Mouse (Mus musculus) CH12.LX (cell line): Measurements from ENCODE around the gene Tnfsf13. TPM values are rescaled to one million over a fixed set of nuclear protein-coding genes. Genes with fewer than 3 reads are reported as not detected.

ENCODE experiments used
- DNase-seq: peaks from one replicate; pipeline ENCODE4 v3.0.0-alpha.2; 2013; ENCODE audit errors: extremely low read depth
- H3K27ac ChIP-seq: 2 replicates; pipeline ENCODE4 v1.5.1; 2012; ENCODE audit warnings: low read depth, mild to moderate bottlenecking, control low read depth, moderate library complexity; ENCODE audit not compliant: insufficient read depth
- H3K27me3 ChIP-seq: replicated peaks from 2 replicates; pipeline ENCODE3; 2012; ENCODE audit warnings: inconsistent platforms
- H3K36me3 ChIP-seq, 2 experiments: replicated peaks in 1 of 2; 2 replicates each; pipeline versions ENCODE3 to v1.6.1; 2012; ENCODE audit warnings: inconsistent platforms in 1 of 2, low read length in 1 of 2, mild to moderate bottlenecking in 1 of 2, mixed read lengths in 1 of 2, moderate library complexity in 1 of 2; ENCODE audit not compliant: control insufficient read depth in 1 of 2, insufficient read depth in 1 of 2
- H3K4me1 ChIP-seq, 2 experiments: 2 replicates each; pipeline ENCODE4 v1.6.1; 2012; ENCODE audit warnings: inconsistent platforms in 1 of 2, moderate library complexity in 1 of 2; ENCODE audit not compliant: insufficient read depth in 2 of 2, control insufficient read depth in 1 of 2
- H3K4me2 ChIP-seq: 2 replicates; pipeline ENCODE4 v1.6.1; 2012; ENCODE audit warnings: low read depth, mild to moderate bottlenecking, control low read depth; ENCODE audit not compliant: poor library complexity, insufficient read depth, severe bottlenecking
- H3K4me3 ChIP-seq, 3 experiments: fragments of 150-350 bp in 1 of 3; sonication (generic) in 1 of 3; replicated peaks in 1 of 3; 2 replicates each; pipeline versions ENCODE3 to v1.5.1; 2011 to 2012; ENCODE audit warnings: low read depth in 2 of 3, low read length in 2 of 3, mild to moderate bottlenecking in 2 of 3, moderate library complexity in 2 of 3, control low read depth in 1 of 3, improper control_type of control experiment in 1 of 3, inconsistent platforms in 1 of 3, mixed read lengths in 1 of 3; ENCODE audit not compliant: poor library complexity in 1 of 3
- H3K79me2 ChIP-seq: replicated peaks from 2 replicates; pipeline ENCODE4 v1.6.1; 2012; ENCODE audit warnings: mild to moderate bottlenecking, moderate library complexity; ENCODE audit not compliant: control insufficient read depth, poor library complexity, insufficient read depth, severe bottlenecking; ENCODE audit errors: extremely low read depth
- H3K9ac ChIP-seq: 2 replicates; pipeline ENCODE4 v1.6.1; 2012; ENCODE audit warnings: low read depth, mild to moderate bottlenecking, control low read depth, moderate library complexity; ENCODE audit not compliant: insufficient read depth
- H3K9me3 ChIP-seq: replicated peaks from 2 replicates; pipeline ENCODE3; 2012; ENCODE audit warnings: low read length, inconsistent platforms, mixed read lengths
- BHLHE40 ChIP-seq: IDR thresholded peaks from 2 replicates; pipeline ENCODE4 v1.6.1; 2011; ENCODE audit warnings: mild to moderate bottlenecking, low read depth, low read length, improper control_type of control experiment
- CHD1 ChIP-seq: IDR thresholded peaks from 2 replicates; pipeline ENCODE4 v1.6.1; 2012; ENCODE audit warnings: low read depth, low read length, improper control_type of control experiment, inconsistent platforms
- CHD2 ChIP-seq: IDR thresholded peaks from 2 replicates; pipeline ENCODE4 v1.6.1; 2011; ENCODE audit warnings: low read length, improper control_type of control experiment
- E2F4 ChIP-seq: IDR thresholded peaks from 2 replicates; pipeline ENCODE4 v1.6.1; 2011; ENCODE audit warnings: low read depth, low read length, improper control_type of control experiment; ENCODE audit not compliant: insufficient replicate concordance
- EP300 ChIP-seq: IDR thresholded peaks from 2 replicates; pipeline ENCODE4 v1.6.1; 2011; ENCODE audit warnings: low read length, improper control_type of control experiment
- ETS1 ChIP-seq: conservative IDR thresholded peaks from 2 replicates; pipeline ENCODE4 v1.6.1; 2012; ENCODE audit warnings: low read depth, mild to moderate bottlenecking, inconsistent platforms, low read length, improper control_type of control experiment, moderate library complexity
- GABPA ChIP-seq: IDR thresholded peaks from 2 replicates; pipeline ENCODE4 v1.6.1; 2012; ENCODE audit warnings: low read depth, low read length, improper control_type of control experiment, inconsistent platforms; ENCODE audit not compliant: insufficient replicate concordance
- JUND ChIP-seq: conservative IDR thresholded peaks from 2 replicates; pipeline ENCODE4 v1.6.1; 2011; ENCODE audit warnings: low read depth, low read length, improper control_type of control experiment
- MXI1 ChIP-seq: IDR thresholded peaks from 2 replicates; pipeline ENCODE4 v1.6.1; 2011; ENCODE audit warnings: mild to moderate bottlenecking, low read depth, low read length, improper control_type of control experiment
- NELFE ChIP-seq: IDR thresholded peaks from 2 replicates; pipeline ENCODE4 v1.6.1; 2011; ENCODE audit warnings: low read depth, low read length, improper control_type of control experiment
- POLR2AphosphoS2 ChIP-seq: IDR thresholded peaks from 2 replicates; pipeline ENCODE4 v1.6.1; 2011; ENCODE audit warnings: low read depth, low read length, improper control_type of control experiment
- RAD21 ChIP-seq: IDR thresholded peaks from 2 replicates; pipeline ENCODE4 v1.6.1; 2011; ENCODE audit warnings: low read depth, mild to moderate bottlenecking, low read length, improper control_type of control experiment, moderate library complexity
- RCOR1 ChIP-seq: conservative IDR thresholded peaks from 2 replicates; pipeline ENCODE4 v1.6.1; 2012; ENCODE audit warnings: low read depth, mild to moderate bottlenecking, inconsistent platforms, low read length, improper control_type of control experiment
- SIN3A ChIP-seq: IDR thresholded peaks from 2 replicates; pipeline ENCODE4 v1.6.1; 2012; ENCODE audit warnings: low read length, improper control_type of control experiment, inconsistent platforms
- SMC3 ChIP-seq: IDR thresholded peaks from 2 replicates; pipeline ENCODE4 v1.6.1; 2011; ENCODE audit warnings: low read depth, low read length, improper control_type of control experiment
- TCF12 ChIP-seq: IDR thresholded peaks from 2 replicates; pipeline ENCODE4 v1.6.1; 2014; ENCODE audit warnings: low read depth, mild to moderate bottlenecking, inconsistent platforms, low read length, improper control_type of control experiment
- ZMIZ1 ChIP-seq: IDR thresholded peaks from 2 replicates; pipeline ENCODE4 v1.6.1; 2012; ENCODE audit warnings: low read depth, mild to moderate bottlenecking, inconsistent platforms, low read length, improper control_type of control experiment
- dilution Hi-C: fragments of 300-500 bp; cut with MboI; formaldehyde crosslinking; loops from 2 replicates; pipeline ENCODE4 v1.14.3; 2020; ENCODE audit warnings: low sequenced_read_pairs; ENCODE audit not compliant: extremely low pct_unique_long_range_greater_than_20kb, extremely low pct_ligation_motif_present
- in situ Hi-C: fragments of 300-500 bp; cut with MboI; formaldehyde crosslinking; loops from 3 replicates; pipeline ENCODE4 v1.14.3; 2019; ENCODE audit warnings: low sequenced_read_pairs, low pct_ligation_motif_present, low pct_unique_long_range_greater_than_20kb, mixed read lengths
- polyA plus RNA-seq: library from polyadenylated mRNA; unstranded; fragments of >175 nt; gene quantifications from 2 replicates; pipeline ENCODE4 v1.2.1, GENCODE M21; 2012; ENCODE audit warnings: low read depth; ENCODE audit not compliant: insufficient read length
- total RNA-seq, 2 experiments: library from RNA; depleted of rRNA; stranded (reverse); fragments of 300-350 nt in 1 of 2; fragments of >200 nt in 1 of 2; gene quantifications; 2 replicates each; pipeline ENCODE4 v1.2.3; 2012 to 2014

Gene Tnfsf13
- total and polyA plus RNA-seq, 3 experiments: 0.21 to 0.63 (median 0.35) TPM

DNA sequence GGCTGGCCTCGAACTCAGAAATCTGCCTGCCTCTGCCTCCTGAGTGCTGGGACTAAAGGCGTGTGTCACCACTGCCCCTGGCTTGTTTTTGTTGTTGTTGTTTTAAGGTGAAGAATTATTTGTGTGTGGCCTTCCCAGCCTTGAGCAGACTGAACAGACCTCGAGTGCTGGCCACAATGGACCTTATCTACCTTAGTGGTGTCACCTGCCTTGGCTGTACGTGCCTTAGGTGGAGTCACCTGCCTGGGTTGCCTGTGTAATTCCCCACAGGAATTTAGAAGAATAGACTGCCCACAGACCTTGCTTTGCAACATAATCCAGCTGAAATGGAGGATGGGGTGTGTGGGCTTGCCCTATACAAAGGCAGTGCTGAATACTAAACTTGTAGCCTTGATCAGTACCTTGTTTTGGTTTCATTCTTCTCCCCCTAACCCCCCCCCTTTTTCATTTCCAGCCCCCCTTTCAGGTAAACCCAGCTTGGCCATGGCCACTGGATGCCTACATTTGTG, 22.3 kb upstream of the Tnfsf13 start:
- Histone ChIP-seq H3K4me1 (peaks cover 0 to 12% of the 10 kb centered on the region in 2 experiments; a peak in 1 of 4 replicates), H3K27ac (no peak overlapping the region), H3K27me3 (peaks cover 1% of the 10 kb centered on the region)
- dilution Hi-C loops: no loop called here
- TF ChIP-seq JUND (no peak), ZMIZ1 (no peak), E2F4 (no peak), RCOR1 (no peak), SIN3A (no peak), MXI1 (no peak), BHLHE40 (no peak), NELFE (no peak), EP300 (no peak), SMC3 (no peak), CHD2 (no peak), TCF12 (no peak), RAD21 (no peak), CHD1 (no peak), POLR2AphosphoS2 (no peak), ETS1 (no peak)
- TF ChIP-seq, all 38 proteins: peak for 0
- H3K9ac ChIP-seq: no peak overlapping the region
- H3K4me3 ChIP-seq: no peak overlapping the region
- H3K79me2 ChIP-seq: no peaks in the 10 kb centered on the region
- DNase-seq: no peak
- H3K4me2 ChIP-seq: no peak overlapping the region
- H3K9me3 ChIP-seq: no peaks in the 10 kb centered on the region
- in situ Hi-C loops: no loop called here
- no peaks in the 10 kb centered on the region for H3K36me3 ChIP-seq

DNA sequence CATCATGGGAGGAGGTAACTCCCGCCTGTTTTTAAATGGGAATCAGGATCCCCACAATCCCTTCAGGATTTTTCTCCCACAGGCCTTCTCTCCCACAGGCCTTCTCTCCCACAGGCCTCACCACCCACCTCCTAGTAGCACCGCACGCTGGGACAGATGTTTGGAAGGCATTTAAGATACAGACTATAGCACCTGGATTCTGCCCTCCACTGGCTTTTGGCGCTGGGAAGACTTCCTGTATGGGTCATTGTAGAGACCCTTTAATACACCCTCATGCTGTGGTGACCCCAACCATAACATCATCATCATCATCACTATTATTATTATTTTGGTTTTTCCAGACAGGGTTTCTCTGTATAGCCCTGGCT, 21.9 kb upstream of the Tnfsf13 start:
- in situ Hi-C loops (no loop called here), dilution Hi-C loops (no loop called here)
- Histone ChIP-seq H3K36me3 (no peaks in the 10 kb centered on the region), H3K27ac (no peak overlapping the region), H3K9ac (no peak overlapping the region), H3K4me1 (peaks cover 0 to 12% of the 10 kb centered on the region in 2 experiments; a peak in 1 of 4 replicates), H3K4me3 (no peak overlapping the region), H3K27me3 (peaks cover 1% of the 10 kb centered on the region), H3K4me2 (no peak overlapping the region), H3K79me2 (no peaks in the 10 kb centered on the region), H3K9me3 (no peaks in the 10 kb centered on the region)
- no peak for DNase-seq
- TF ChIP-seq CHD2 (no peak), GABPA (no peak), RAD21 (no peak), EP300 (no peak), E2F4 (no peak)
